Mouse (Mus musculus) thymus, adult 18-20 months (tissue): ENCODE results near the gene Gm17657.

ENCODE experiments used
- DNase-seq, 2 experiments: peaks; one replicate each; pipeline ENCODE4 v3.0.0; 2022; ENCODE audit warnings: mixed read lengths in 2 of 2

Gene Gm17657

DNA sequence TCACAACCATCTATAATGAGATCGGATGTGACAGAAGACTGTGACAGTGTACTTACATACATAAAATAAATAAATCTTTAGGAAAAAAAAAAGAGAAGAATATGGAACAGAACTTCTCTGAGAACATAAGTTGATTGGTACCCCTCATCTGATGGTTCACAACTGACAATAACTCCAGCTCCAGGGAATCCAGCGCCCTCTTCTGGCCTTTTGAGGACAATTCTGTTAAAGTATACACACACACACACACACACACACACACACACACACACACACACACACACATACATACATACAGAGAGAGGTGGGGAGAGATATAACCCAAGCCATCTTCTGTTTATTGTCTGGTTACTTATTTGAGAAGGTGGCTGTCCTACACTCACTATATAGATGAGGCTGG is 65.0 kb downstream of the Gm17657 start:
- no peak for DNase-seq

DNA sequence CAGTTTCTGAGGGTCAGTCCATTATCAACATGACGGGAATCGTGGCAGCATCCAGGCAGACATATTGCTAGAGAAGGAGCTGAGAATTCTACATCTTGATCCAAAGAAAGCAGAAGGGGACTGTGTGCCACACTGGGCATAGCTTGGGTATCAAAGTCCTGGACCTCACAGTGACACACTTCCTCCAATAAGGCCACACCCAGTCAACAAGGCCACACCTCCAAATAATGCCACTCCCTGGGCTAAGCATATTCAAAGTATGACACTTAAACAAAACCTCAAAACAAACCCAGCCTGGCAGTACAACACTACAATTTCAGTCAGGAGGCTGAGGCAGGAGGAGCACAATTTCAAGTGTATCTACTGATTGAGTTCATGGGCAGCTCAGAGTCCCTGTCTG is 66.2 kb downstream of the Gm17657 start:
- no peak for DNase-seq

DNA sequence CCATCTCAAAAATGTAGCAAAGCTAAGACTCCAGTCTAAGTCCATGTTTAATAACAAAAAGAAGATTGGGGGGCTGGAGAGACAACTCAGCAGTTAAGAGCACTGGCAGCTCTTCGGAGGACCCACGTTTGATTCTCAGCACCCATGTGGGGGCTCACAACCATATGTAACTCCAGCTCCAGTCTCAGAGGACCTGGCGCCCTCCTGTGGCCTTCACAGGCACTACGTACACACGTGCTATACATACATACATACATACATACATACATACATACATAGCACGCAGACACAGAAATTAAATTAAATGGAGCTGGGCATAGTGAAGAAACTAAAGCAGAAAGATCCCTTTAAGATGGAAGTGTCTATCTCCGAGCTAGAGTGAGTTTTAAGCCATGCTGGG is 66.8 kb downstream of the Gm17657 start:
- no peak for DNase-seq

DNA sequence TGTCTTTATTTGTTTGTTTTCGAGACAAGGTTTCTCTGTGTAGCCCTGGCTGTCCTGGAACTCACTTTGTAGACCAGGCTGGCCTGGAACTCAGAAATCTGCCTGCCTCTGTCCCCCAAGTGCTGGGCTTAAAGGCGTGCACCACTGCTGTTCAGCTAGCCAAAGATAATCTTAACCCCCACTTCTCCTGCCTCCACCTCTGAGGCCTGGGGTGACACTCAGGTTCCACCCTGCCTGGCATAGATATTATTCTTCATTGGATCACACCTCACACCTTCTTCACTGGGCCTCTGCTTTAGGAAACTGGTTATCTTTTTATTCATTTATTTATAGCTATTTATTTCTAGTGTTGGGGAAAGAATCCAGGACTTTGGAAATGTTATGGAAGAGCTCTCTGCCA is 69.2 kb downstream of the Gm17657 start:
- no peak for DNase-seq

DNA sequence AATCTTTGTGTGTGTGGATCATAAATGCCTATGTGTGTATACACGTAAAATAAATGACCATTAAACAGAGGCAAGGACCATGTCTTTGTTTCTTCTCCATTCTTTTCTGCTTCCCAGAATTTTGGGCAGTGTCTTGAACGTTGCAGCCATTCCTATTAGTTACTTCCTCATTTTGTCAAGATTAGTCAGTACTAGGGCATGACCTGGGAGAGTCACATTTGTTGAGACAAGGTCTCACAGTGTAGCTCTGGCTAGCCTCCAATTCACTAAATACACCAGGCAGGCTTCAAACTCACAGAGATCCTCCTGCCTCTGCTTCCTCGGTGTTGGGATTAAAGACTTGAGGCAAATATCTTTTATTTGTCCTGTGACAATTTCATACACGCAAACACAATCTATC is 71.2 kb downstream of the Gm17657 start:
- DNase-seq = no peak

DNA sequence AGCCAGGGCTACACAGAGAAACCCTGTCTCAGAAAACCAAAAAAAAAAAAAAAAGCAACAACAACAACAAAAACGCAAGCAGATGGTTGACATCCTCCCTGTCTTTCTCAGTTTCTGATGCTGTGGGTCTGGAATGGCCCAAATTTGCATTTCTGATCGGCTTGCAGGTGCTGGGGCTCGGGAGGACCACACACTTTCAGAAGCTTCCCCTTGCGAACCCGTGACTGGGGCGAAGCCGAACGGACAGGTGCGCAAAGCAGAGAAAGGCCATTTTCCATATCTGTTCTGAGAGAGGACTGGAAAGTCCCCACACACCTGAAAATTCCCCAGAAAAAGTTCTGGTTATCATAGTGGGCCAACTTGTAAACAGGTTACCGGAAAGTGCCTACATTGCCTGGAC is 72.1 kb downstream of the Gm17657 start:
- DNase-seq = no peak

DNA sequence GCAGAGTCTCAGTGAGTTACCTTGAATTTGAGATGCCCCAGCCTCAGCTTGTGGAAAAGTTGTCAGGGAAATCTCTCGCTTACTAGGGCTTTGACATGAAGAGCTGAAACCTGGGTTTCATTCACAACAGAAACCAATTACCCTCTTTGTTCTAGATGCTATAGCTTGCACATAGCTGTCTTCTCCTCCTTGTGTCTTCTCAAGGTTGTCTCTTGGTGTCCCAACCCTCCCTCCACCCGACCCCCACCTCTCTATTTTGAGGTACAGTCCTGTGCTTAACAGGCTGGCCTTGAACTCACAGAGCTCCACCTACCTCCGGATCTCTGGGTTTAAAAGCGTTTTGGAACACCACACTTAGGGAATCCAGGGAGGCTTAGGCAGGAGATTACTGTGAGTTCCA is 73.0 kb downstream of the Gm17657 start:
- no peak for DNase-seq

DNA sequence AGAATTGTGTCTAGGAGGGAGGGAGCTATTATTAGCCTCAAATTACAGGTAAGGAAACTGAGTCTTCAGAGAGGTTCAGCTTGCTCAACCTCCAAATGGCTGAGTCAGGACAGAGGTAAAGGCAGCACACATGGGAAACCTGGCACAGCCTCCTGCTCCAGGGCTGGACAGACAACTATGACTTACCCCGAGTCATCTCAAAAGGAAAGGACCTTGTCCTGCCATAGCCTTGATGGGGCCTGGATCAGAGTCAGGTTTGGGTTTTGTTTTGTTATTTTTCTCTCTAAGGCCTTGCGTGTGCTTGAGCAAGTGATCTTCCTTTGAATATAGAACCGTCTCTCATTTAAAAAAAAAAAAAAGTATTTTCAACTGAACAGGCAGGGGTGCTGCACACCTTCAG is 74.3 kb downstream of the Gm17657 start:
- DNase-seq = no peak

DNA sequence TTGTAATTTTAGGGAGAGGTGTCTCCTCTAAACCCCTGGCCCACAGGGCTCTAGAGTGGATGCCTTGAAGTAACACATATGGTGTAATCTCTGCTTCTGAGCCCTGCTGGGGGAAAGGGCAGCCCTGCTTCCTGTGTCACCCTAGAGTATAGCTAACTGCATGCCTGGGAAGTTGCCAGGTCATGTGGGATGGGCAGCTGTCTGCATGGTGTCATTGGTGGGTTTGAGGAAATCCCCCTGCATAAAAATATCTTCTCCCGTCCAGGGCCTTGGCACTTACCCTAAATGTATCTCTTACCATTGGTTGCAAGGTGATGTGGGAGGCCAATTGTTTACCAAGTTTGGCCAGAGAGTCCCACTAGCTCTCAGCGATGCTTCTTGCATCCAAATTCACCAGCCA is 75.4 kb downstream of the Gm17657 start:
- no peak for DNase-seq

DNA sequence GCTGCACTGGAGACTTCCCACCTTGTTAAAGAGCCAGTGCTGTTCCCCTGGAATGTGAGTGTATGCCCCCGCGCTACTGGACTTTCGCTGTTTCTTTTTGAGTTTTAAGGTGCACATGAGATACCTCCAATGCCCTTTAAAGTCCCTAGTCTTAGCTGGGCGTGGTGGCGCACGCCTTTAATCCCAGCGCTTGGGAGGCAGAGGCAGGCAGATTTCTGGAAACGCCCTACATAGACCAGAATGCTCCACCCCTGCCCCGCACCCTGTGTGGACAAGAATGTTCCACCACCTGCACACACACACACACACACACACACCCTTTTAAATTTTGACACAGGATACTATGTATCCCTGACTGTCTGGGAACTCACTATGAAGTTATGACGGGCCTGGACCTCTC is 76.0 kb downstream of the Gm17657 start:
- DNase-seq = no peak
